Mouse (Mus musculus): ENCODE results near the gene Prss41.

The Prss41 gene

DNA sequence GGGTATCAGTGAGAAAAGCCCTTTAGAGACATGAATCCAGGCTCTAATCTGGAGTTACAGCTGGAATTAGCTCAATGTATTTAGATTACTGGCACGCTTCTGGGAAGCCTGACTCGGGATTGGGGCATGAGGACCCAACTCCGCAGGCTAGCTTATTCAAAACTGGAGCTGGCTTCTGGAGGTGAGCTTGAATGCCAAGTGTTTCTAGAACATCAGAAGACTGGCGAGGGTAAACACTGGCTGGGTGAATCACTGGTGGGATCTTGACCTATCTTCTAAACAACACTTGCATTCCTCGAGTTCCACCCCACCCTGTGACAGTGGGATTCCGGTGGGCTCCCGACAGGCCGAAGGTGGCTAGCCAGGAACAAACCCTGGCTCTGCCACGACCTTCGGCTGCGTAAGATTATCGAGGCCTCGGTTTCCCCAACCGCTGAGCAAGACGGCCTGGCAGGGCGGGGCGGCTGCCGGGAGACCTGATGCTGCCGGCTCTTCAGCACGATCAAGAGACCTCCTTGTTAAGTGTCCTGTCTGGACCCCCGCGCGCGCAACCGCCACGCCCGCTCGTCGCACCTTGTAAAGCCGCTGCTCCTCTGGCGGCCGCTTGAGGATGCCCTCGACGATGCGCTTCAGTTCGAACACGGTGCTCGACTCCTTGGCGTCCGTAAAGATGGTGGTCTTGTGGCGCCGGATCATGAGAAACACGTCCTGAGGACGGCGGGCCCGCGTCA, 15.5 kb downstream of the Prss41 start:
- peak in 1 of 2 experiments; percentile 60 for DNase-seq (ENCODE audit: low spot score in 2 of 2)

DNA sequence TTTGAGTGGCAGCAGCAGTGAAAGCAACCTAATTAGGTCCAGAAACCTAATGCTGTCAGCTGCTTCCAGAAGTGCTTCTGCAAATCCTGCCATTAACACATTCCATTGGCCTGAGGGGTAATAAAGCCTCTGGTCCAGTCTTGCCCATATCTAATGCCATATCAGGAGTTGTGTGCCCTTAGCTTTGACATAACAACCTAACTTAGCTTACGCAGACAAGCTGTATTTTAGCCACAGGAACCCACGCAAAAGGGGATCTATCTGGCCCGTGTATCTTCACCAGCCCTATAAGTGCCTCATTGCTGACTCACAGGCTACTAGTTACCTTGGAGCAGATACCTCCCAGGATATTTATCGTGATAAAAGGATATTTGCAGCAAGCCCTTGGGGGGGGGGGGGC, 18.4 kb downstream of the Prss41 start:
- no peak for DNase-seq (ENCODE audit: low spot score in 2 of 2)

DNA sequence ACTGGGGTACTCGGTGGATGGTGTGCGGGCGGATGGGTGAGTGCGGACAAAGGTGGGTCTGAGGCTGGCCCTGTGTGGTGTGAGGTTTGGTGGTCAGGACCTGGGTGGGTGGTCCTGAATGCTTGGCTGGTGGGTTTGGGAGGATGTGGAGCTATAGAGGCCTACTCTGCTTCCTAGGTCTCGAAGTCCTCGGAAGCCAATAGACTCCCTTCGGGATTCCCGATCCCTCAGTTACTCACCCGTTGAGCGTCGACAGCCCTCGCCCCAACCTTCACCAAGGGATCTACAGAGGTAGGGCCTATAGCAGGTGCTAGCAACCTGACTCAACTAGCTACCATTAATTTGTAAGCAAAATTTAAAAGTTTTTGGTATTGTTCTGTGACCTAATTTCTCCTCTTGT, 20.4 kb downstream of the Prss41 start:
- DNase-seq (ENCODE audit: low spot score in 2 of 2), result no peak

DNA sequence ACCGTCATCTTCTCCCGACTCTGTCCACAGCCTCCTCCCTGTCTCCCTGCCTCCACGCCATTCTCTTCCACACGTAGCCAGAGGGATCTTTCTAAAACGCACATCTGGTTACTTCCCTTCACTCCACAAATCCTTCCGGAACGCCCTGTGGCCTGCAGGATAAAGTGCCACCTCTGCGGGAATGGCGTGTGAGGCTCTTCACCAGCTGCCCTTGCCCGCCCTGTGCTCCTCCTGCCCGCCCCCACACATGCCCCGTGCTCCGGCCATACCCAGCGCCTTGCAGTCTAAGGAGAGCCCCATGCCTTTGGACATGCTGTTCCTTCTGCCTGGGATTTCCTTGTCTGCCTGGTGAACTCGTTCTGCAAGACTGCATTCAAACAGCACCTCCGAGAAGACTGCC, 21.0 kb downstream of the Prss41 start:
- DNase-seq (ENCODE audit: low spot score in 2 of 2), result no peak

DNA sequence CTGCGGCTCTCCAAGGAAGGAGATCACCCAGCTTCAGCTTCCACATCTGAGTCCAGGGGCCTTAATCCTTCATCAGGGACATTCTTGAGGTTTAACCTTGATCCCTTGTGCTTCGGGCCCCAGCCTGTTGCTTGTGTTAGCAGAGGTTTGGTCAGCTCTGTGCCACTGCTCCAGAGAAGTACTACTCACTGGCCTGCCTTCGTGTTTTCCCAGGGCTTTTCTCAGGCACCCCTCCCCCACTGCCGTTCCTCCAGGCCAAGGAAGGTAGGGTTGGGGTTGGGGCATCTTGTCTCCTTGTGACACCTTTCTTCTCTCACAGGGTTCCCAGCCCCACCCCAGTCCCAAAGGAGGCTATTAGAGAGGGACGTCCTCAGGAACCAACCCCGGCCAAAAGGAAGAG, 21.9 kb downstream of the Prss41 start:
- no peak for DNase-seq (ENCODE audit: low spot score in 2 of 2)

DNA sequence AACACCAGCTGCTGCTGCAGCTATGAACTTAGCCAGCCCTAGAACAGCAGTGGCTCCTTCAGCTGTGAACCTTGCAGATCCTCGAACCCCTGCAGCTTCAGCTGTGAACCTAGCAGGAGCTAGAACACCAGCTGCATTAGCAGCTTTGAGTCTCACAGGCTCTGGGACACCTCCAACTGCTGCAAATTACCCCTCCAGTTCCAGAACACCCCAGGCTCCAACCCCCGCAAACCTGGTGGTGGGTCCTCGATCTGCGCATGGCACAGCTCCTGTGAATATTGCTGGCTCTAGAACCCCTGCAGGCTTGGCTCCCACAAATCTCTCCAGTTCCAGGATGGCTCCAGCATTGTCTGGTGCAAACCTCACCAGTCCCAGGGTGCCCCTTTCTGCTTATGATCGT, 23.2 kb downstream of the Prss41 start:
- no peak for DNase-seq (ENCODE audit: low spot score in 2 of 2)

DNA sequence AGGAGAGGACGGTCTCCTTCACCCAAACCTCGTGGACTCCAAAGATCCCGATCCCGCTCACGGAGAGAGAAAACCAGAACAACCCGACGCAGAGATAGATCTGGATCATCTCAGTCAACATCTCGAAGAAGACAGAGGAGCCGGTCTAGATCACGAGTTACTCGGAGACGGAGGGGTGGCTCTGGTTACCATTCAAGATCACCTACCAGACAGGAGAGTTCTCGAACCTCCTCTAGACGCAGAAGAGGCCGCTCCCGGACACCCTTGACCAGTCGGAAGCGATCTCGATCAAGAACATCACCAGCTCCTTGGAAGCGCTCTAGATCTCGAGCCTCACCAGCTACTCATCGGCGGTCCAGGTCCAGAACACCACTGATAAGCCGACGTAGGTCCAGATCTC, 24.7 kb downstream of the Prss41 start:
- no peak for DNase-seq (ENCODE audit: low spot score in 2 of 2)

DNA sequence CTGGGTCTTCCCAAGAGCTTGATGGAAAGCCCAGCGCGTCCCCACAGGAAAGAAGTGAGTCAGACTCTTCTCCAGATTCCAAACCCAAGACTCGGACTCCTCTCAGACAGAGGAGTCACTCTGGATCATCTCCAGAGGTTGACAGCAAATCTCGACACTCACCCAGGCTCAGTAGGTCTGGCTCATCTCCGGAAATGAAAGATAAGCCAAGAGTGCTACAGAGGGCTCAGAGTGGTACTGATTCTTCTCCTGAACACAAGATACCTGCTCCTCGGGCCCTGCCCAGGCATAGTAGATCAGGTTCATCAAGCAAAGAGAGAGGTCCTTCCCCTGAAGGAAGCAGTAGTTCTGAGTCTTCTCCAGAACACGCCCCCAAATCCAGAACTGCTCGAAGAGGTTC, 25.4 kb downstream of the Prss41 start:
- no peak for DNase-seq (ENCODE audit: low spot score in 2 of 2)

DNA sequence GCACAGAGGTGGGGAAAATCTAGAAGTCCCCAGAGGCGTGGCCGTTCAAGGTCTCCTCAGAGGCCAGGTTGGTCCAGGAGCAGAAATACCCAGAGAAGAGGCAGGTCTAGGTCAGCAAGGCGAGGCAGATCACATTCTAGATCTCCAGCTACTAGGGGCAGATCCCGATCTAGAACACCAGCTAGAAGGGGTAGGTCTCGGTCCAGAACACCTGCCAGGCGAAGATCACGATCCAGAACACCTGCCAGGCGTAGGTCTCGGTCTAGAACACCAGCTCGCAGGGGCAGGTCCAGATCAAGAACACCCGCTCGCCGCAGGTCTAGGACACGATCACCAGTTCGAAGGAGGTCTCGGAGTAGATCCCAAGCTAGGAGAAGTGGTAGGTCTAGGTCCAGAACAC, 28.3 kb downstream of the Prss41 start:
- no peak for DNase-seq (ENCODE audit: low spot score in 2 of 2)

DNA sequence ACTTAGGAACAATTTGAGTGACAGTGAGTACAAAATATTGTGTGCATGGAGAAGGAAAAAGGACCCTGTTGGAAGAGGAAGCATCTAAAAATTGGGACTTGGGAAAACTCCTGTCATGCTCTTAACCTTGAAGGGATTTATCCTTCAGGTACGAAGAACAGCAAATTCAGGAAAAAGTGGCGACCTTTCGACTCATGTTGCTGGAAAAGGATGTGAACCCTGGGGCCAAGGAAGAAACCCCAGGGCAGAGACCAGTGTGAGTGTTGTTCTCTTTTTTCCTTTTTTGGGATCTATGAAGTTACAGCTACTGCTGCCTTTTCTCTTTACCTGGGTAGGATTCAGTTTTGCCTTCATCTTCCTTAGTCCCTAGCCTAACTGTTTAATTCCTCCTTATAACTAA, 36.1 kb downstream of the Prss41 start:
- DNase-seq (ENCODE audit: low spot score in 2 of 2), result no peak

DNA sequence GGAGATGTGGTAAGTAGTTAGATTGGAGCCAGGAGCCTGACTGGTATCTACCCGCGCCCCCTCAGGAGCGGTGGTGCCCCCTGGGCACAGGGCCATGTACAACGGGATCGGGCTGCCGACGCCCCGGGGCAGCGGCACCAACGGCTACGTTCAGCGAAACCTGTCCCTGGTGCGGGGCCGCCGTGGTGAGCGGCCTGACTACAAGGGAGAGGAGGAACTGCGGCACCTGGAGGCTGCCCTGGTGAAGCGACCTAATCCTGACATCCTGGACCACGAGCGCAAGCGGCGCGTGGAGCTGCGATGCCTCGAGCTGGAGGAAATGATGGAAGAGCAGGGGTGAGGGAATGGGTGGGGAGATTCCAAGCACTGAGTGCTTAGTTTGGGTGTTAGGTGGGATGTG, 37.1 kb downstream of the Prss41 start:
- DNase-seq (ENCODE audit: low spot score in 2 of 2), result no peak

DNA sequence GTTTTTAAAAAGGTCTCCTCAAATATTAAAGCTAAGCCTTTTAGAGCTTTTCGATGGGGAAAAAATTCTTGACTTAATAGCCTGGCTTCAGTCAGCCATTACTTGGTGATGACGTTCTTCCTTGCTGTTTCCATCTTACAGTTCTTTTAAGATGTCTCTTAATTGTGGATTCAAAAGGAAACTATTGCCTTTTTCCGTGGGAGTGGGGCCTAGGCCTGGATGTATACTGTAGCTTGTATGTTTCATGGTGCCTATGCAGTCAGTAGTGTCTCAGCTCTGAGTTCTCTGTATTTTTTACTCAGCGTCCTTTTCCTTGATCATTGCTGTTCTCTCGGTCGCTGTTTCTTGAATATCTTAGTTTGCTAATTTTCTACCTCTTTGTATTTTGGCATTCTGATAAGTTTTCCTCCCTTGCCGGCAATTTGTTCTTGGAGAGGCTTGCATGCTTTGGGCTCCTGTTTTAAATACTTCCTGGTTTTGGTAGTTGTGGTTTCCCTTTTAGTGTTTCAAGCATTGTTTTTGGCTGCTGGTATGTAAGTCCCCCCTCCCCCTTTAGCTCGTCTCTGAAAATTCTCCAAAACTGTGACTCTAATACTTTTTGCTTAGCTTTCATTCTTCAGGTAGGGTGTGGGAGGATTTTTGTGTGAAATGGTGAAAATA, 39.4 kb downstream of the Prss41 start:
- no peak for DNase-seq (ENCODE audit: low spot score in 2 of 2)

DNA sequence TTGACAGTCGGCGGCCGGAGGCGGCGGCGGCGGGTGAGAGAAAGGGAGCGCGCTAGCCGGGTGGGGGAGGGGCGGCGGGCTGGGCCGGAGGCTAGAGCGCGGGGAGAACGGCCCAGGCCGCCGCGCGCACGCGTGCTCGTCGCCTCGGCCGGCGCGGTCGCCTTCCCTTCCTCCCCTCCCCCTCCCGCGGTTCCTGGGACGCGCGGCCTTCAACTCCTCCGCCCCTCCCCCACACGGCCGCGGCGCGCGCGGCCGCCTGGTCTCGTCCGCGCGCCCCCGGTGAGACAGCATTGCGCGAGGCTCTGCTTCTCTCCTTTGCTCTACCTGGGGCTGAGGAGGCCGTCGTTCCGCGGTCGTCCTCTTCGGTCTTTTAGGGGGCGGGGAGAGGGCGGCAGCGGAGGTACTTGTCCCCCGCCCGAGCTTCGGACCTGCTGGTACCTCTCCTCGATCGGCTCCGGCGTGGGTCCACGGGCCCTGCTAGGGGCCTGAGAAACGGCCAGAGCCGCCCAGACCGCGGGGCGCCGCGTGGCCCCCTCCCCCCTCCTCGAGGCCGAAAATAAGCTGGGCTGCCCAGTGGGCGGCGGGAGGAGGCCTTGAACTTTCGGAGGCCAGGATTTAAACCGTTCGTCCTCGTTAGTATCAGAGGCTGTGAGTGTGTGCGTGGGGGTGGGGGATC, 40.5 kb downstream of the Prss41 start:
- DNase-seq (ENCODE audit: low spot score in 2 of 2), result peak in 1 of 2 experiments; percentile 47

DNA sequence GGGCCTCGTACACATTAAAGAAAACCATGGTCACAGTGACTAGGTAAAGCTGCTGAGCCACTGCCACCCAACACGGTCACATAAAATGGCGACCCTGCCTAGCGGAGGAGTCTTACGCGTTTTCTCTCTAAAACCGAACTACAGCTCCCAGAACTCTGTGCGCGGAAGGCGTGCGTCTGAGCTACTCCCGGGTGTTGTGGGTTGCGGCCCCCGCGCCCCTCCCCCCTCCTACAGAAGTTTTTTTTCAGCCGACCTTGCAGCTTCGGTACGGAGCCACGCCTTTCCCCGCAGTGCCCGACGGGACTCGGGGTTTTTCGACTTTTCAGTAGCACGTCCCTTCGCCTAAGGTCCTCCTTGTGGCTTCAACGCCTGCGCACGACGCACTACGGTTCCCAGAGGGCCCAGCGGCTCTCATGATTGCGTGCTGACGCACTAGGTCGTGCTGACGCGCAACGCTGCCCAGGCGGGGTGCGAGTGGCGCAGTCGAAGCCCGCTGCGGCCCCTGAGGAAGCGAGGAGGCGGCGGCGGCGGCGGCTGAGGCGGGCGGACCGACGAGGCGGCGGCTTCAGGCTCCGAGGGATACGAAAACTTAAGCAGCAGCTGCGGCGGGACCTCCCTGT, 41.1 kb downstream of the Prss41 start:
- DNase-seq (ENCODE audit: low spot score in 2 of 2), result peak; percentile 98

DNA sequence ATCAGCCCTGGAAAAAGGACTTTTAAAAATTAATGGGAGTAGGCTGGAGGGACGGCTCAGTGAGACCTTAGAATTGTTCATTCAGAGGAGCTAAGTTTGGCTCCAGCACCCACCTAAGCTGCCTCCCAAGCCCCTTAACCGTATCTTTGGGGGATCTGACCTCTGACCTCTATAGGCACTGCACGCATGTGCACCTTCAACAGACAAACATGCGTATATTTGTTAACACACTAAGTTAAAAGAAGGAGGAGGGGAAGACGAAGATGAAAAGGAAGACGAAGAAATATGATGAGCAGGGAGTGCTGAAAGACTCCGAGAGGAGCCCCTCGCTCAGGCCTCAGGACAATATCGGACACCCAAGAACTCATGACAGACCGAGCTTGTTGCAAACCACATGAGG, 42.3 kb downstream of the Prss41 start:
- DNase-seq (ENCODE audit: low spot score in 2 of 2), result no peak

DNA sequence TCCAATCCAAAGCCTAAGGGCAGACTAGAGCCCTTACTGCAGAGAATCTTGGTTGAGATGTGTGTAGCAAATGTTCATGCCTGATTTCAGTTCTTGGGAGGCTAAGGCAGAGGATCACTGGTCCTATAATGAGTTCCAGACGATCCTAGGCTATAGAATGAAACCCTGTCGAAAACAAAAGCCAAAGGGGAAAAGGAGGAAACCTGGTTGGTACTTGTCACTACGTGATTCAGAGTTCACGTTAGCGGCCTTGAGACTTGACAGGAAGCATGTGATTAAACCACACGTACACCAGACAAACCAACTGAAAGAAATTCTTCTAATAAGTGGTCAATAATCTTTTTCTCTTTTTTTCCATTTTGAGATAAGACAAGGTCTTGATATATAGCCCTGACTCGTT, 46.7 kb downstream of the Prss41 start:
- no peak for DNase-seq (ENCODE audit: low spot score in 2 of 2)

DNA sequence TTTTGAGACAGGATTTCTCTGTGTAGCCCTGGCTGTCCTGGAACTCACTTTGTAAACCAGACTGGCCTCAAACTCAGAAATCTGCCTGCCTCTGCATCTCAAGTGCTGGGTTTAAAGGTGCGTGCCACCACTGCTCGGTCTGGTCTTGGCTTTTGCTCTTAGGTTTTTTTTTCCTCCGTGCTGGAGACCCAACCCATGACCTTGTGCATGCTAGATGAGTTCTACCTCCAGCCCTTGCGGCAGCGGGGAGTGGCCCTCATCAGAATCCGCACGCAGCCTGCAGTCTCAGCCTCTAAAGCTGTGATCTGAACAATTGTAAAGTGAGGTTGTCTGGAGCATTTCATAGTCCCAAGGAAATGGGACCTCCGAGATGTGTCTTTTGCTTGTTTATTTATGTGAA, 48.6 kb downstream of the Prss41 start:
- DNase-seq (ENCODE audit: low spot score in 2 of 2), result no peak

DNA sequence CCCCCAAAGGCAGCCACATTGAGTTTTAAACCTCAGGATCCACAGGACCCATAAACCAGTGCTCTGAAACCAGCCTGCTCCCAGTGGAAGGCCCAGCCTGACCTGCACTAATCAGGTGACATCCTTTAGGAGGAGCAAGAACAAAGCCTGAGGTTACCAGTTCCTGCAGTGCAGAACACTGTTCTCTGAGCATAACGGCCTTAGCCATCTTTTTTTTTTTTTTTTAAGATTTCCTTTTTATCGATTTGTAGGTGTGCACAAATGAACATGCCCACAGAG, 53.0 kb downstream of the Prss41 start:
- DNase-seq (ENCODE audit: low spot score in 2 of 2), result no peak

DNA sequence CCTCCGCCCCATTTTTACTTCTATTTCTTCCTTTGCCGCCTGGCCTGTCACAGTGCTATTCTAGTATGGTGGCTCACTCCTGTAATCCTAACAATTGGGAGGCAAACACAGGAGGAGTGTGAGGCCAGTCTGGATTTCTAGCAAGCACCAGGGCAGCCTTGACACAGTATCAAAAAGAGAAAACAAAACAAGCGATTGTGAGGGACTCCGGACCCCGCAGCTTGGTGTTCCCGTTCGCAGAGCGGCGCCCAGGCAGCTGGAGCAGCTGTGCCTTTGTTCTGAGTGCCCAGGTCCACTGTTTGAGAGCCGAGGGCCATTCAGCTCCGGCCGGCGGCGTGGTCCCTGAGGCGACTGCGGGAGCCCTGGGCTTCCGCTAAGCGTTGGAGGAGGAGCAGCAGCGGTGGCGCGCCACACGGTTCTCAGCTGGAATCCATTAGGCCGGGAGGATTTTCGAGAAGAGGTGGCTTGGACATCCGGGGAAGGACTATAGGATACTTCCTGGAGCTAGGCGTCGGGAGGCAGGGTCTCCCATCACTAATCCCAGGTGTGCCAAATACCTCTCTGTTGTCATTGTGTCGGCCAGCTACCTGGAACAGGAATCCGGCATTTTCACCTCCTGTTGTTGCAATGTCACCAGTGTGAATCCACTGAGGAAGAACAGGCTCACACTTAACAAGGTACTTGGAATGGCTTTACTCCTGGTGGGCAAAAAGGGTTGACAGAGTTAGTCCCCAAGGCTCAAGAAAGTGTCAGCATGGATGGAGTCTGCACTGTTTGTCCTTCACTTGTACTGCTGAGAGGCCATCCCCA, 53.5 kb downstream of the Prss41 start, which contains the start of gene Srrm2:
Gene Srrm2, plus strand, starts transcription at position 264 of the 810 bp plus-strand sequence.
- peak in 1 of 2 experiments; percentile 63 for DNase-seq (ENCODE audit: low spot score in 2 of 2)

DNA sequence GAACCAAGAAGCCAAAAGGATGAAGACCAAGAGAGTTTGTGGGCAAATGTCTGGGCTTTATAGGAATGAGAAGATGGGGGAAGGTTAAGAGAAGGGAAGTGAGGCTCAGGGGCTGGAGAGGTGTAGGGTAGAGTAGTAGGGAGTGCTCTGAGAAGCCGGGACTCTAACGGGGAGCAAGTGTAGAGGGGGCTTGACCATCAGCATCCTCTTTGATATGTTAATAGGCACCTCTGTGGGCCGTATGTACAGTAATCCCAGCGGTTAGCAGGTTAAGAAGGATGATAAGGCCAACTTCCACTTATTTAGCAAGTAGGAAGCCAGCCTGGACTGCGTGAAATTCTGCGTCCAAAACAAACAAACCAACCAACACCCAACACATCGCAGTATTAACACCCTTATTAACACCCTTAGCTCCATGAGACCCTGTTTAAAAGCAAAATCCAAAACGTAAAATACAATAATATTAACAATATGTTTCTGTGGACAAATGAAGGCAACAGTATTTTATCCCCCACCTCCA, 54.2 kb downstream of the Prss41 start:
- DNase-seq (ENCODE audit: low spot score in 2 of 2), result no peak

DNA sequence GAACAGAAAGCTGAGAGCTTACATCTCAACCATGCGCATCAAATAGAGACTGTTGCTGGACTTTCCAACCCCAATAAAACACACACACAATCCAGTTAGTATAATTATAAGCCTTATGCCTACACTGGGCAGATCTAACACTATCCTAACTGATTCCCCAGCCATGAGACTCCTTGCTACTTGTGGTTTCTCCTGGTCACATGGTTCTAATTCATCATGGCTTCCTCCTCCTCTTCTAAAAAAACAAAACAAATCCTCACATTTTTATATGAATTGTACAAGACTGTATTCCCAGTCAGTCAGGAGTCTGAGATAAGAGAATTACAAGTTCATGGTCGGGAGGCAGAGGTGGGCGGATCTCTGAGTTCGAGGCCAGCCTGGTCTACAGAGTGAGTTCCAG, 55.0 kb downstream of the Prss41 start:
- DNase-seq (ENCODE audit: low spot score in 2 of 2), result no peak
